Mouse (Mus musculus): ENCODE measurements around the gene 9130019O22Rik.
"Not testable (repeated sequence)": the region's sequence is repeated elsewhere in the genome, so short reads cannot be mapped to it uniquely, and the experiment has no call there.

The 9130019O22Rik gene

GRCm38 (mm10) chr7:127375271-127376245, 11.4 kb downstream of the 9130019O22Rik start, which contains the start of gene Zfp747:
Gene Zfp747 (minus strand): TSS chr7:127376050.
- peak; percentile 95 for DNase-seq

GRCm38 (mm10) chr7:127371870-127372269, 15.1 kb downstream of the 9130019O22Rik start:
- not testable (repeated sequence) for DNase-seq

- DNase-seq: no peak
Measured at GRCm38 (mm10) chr7:127371213-127371612, 15.8 kb downstream of the 9130019O22Rik start.

- DNase-seq: no peak
Measured at GRCm38 (mm10) chr7:127366249-127366648, 20.7 kb downstream of the 9130019O22Rik start.

- DNase-seq: no peak
Measured at GRCm38 (mm10) chr7:127364166-127364565, 22.8 kb downstream of the 9130019O22Rik start.

GRCm38 (mm10) chr7:127363475-127363921, 23.5 kb downstream of the 9130019O22Rik start:
- DNase-seq: peak; percentile 64

GRCm38 (mm10) chr7:127362418-127362817, 24.5 kb downstream of the 9130019O22Rik start:
- peak; percentile 57 for DNase-seq

- no peak for DNase-seq
Measured at GRCm38 (mm10) chr7:127361449-127361848, 25.5 kb downstream of the 9130019O22Rik start.

- DNase-seq: no peak
Measured at GRCm38 (mm10) chr7:127360265-127360664, 26.7 kb downstream of the 9130019O22Rik start.

- DNase-seq: no peak
Measured at GRCm38 (mm10) chr7:127358472-127358871, 28.5 kb downstream of the 9130019O22Rik start.

- no peak for DNase-seq
Measured at GRCm38 (mm10) chr7:127357871-127358270, 29.1 kb downstream of the 9130019O22Rik start.

- DNase-seq: no peak
Measured at GRCm38 (mm10) chr7:127355796-127356195, 31.2 kb downstream of the 9130019O22Rik start.

- no peak for DNase-seq
Measured at GRCm38 (mm10) chr7:127351230-127352004, 35.5 kb downstream of the 9130019O22Rik start.

- peak; percentile 80 for DNase-seq
Measured at GRCm38 (mm10) chr7:127346676-127347075, 40.3 kb downstream of the 9130019O22Rik start.

GRCm38 (mm10) chr7:127345512-127346325, 41.2 kb downstream of the 9130019O22Rik start, which contains the start of gene Zfp768:
Gene Zfp768 (minus strand): TSS chr7:127345589.
- peak; percentile 97 for DNase-seq

GRCm38 (mm10) chr7:127345092-127345491, 41.9 kb downstream of the 9130019O22Rik start:
- peak; percentile 81 for DNase-seq

GRCm38 (mm10) chr7:127344371-127344770, 42.6 kb downstream of the 9130019O22Rik start:
- DNase-seq: no peak

GRCm38 (mm10) chr7:127343351-127344019, 43.5 kb downstream of the 9130019O22Rik start:
- DNase-seq: no peak

- no peak for DNase-seq
Measured at GRCm38 (mm10) chr7:127342888-127343287, 44.1 kb downstream of the 9130019O22Rik start.

GRCm38 (mm10) chr7:127342332-127342731, 44.6 kb downstream of the 9130019O22Rik start:
- DNase-seq: no peak

- DNase-seq: not testable (repeated sequence)
Measured at GRCm38 (mm10) chr7:127341861-127342260, 45.1 kb downstream of the 9130019O22Rik start.

- peak; percentile 52 for DNase-seq
Measured at GRCm38 (mm10) chr7:127341356-127341755, 45.6 kb downstream of the 9130019O22Rik start.
